Mouse (Mus musculus): ENCODE data around the gene Smug1. TPM values are rescaled to one million over a fixed set of nuclear protein-coding genes. Genes with fewer than 3 reads are reported as not detected.

Smug1 gene
- polyA plus RNA-seq, 1 experiment from 2014 or later = 3.8 TPM

DNA sequence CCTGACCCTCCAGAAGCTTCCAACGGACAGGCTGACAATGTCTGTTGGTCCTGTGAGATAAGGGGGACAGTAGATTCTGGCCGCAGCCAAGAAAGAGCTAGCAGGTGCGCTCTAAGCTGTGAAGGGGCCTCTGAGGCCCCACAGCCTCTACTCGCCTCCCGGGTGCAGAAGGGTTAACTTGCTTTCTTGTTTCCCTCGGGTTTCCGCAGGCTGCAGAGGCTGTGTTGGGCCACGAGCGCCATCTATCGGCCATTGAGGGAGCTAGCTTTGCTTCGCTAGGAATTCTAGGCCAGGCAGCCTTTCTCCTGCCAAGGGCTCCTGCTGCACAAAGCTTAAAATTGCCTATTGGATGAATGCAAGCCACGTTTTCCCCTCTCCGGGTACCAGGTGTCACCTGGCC is 1.5 kb downstream of the Smug1 start:
- 3% methylated on average over 13 of the region's 13 CpGs for WGBS (ENCODE audit: insufficient replicate concordance)
- Histone ChIP-seq H3K9ac (replicated peaks) (no peak overlapping the region), H3K27ac (ENCODE audit: low read depth) (no peak overlapping the region), H3K36me3 (replicated peaks; ENCODE audit: insufficient read depth, low read length) (no peaks in the 10 kb centered on the region), H3K4me2 (ENCODE audit: low read depth, low read length) (0 out of 2 replicates have a peak overlapping the region, but pooled peaks have one; percentile 30), H3K9me3 (ENCODE audit: low read length) (no peaks in the 10 kb centered on the region), H3K4me1 (ENCODE audit: insufficient read depth) (peaks cover 36% of the 10 kb centered on the region), H3K27me3 (ENCODE audit: insufficient read depth, low read length) (peaks cover 34% of the 10 kb centered on the region), H3K4me3 (ENCODE audit: low read depth, low read length) (no peak overlapping the region)
- TF ChIP-seq CTCF (IDR thresholded peaks at IDR 0.05; ENCODE audit: low read depth) (peak; percentile 96), EP300 (IDR thresholded peaks at IDR 0.05; ENCODE audit: low read depth) (no peak)
- peak; percentile 47; the same call in 1 of the 2 replicates for ATAC-seq
- peak; percentile 88 for DNase-seq

DNA sequence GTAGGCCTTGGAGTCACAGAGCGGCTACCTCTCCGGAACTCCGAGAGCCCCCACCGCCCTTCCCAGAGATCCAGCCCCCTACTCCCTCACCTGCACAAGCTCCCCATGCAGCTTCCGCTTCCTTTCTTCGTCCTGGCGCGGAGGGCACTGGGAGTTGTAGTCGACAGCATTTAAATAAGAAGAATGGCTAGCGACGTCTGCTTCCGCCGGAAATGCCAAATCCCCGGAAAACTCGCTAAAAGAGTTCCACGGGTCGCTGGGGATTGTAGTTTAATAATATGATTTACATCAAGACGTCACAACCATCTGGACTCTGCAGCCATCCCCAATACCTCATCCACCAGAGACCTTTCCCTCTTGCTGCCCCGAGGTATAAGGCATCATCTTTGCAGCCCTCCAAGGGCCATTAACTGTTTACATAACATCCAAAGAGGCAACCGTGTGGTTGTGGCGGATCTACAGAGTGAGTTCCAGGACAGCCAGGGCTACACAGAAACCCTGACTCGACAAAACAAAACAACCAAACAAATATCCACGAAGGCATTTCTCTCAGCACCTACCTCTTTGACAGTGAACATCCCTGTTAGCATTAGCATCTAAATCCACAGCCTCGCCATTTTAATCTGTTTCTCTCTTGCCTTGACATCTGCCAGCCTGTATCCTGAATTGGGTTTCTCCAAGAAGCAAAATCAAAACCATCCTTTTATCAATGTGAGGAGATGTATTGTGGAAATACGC is 3.5 kb downstream of the Smug1 start:
- DNase-seq = peak; percentile 89
- Histone ChIP-seq H3K4me2 (ENCODE audit: low read depth, low read length) (peak overlapping the region; percentile 79), H3K4me3 (ENCODE audit: low read depth, low read length) (peak overlapping the region; percentile 81), H3K36me3 (replicated peaks; ENCODE audit: insufficient read depth, low read length) (no peaks in the 10 kb centered on the region), H3K4me1 (ENCODE audit: insufficient read depth) (peaks cover 18% of the 10 kb centered on the region), H3K27ac (ENCODE audit: low read depth) (no peak overlapping the region), H3K9me3 (ENCODE audit: low read length) (no peaks in the 10 kb centered on the region), H3K9ac (replicated peaks) (peak overlapping the region; percentile 69), H3K27me3 (ENCODE audit: insufficient read depth, low read length) (peaks cover 14% of the 10 kb centered on the region)
- 11% methylated on average over 25 of the region's 25 CpGs for WGBS (ENCODE audit: insufficient replicate concordance)
- TF ChIP-seq EP300 (IDR thresholded peaks at IDR 0.05; ENCODE audit: low read depth) (no peak), CTCF (IDR thresholded peaks at IDR 0.05; ENCODE audit: low read depth) (no peak)
- peak; percentile 87 for ATAC-seq

DNA sequence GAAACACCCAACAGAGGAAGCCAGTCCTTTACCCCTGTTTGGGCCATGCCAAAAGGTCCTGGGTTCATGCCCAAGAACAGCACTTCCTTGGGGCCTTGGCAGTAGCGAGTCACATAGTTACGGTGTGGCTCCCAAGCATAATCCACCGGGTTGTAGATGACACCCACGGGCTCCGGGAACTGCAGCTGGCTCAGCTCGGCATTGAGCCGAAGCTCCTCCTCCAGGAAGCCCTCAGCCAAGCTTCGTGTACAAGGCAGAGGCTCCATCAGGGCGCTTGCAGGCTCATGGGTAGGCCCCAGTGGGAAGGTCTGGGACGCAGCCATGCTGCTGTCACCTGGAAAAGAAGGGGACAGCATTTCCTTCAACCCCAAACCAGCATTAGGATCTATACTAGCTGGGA is 9.3 kb downstream of the Smug1 start:
- Histone ChIP-seq H3K36me3 (replicated peaks; ENCODE audit: insufficient read depth, low read length) (peaks cover 9% of the 10 kb centered on the region; the same call in 1 of the 2 replicates), H3K4me3 (ENCODE audit: low read depth, low read length) (no peak overlapping the region), H3K27me3 (ENCODE audit: insufficient read depth, low read length) (no peaks in the 10 kb centered on the region), H3K27ac (ENCODE audit: low read depth) (no peak overlapping the region), H3K9ac (replicated peaks) (no peak overlapping the region), H3K4me2 (ENCODE audit: low read depth, low read length) (no peak overlapping the region), H3K9me3 (ENCODE audit: low read length) (no peaks in the 10 kb centered on the region), H3K4me1 (ENCODE audit: insufficient read depth) (peaks cover 7% of the 10 kb centered on the region)
- WGBS (ENCODE audit: insufficient replicate concordance) = 81% methylated on average over 10 of the region's 10 CpGs
- ATAC-seq (no peak), DNase-seq (no peak)
- no peak for TF ChIP-seq EP300 (IDR thresholded peaks at IDR 0.05; ENCODE audit: low read depth)
- TF ChIP-seq CTCF (IDR thresholded peaks at IDR 0.05; ENCODE audit: low read depth) = no peak

DNA sequence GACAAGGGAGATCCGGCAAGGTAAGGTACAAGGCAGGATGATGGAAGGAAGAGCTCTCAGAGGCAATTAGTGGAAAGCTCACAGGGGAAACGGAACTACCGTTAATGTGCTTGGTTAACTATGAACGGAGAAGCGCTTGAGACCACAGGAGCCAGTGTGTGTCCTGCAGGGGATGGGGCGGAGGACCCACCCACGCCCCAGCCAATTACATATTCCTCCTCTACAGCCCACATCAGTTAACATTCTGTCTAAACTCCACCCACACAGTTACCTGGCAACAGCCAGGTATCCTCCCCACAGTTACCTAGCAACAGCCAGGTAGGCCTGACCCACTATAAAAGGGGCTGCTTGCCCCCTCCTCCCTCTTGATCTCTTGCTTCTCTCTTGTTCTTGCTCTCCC is 10.0 kb downstream of the Smug1 start:
- ATAC-seq = no peak
- no peaks in the 10 kb centered on the region for H3K27me3 ChIP-seq (ENCODE audit: insufficient read depth, low read length)
- WGBS (ENCODE audit: insufficient replicate concordance) = 79% methylated on average over 7 of the region's 7 CpGs
- no peak overlapping the region for H3K27ac ChIP-seq (ENCODE audit: low read depth)
- no peak for TF ChIP-seq CTCF (IDR thresholded peaks at IDR 0.05; ENCODE audit: low read depth)
- TF ChIP-seq EP300 (IDR thresholded peaks at IDR 0.05; ENCODE audit: low read depth) = no peak
- no peaks in the 10 kb centered on the region for H3K9me3 ChIP-seq (ENCODE audit: low read length)
- H3K4me2 ChIP-seq (ENCODE audit: low read depth, low read length) = no peak overlapping the region
- H3K4me1 ChIP-seq (ENCODE audit: insufficient read depth) = 0 out of 2 replicates have a peak, but pooled peaks cover 1% of the 10 kb centered on the region
- peaks cover 9% of the 10 kb centered on the region; the same call in 1 of the 2 replicates for H3K36me3 ChIP-seq (replicated peaks; ENCODE audit: insufficient read depth, low read length)
- DNase-seq = no peak
- H3K9ac ChIP-seq (replicated peaks) = no peak overlapping the region
- H3K4me3 ChIP-seq (ENCODE audit: low read depth, low read length) = no peak overlapping the region

DNA sequence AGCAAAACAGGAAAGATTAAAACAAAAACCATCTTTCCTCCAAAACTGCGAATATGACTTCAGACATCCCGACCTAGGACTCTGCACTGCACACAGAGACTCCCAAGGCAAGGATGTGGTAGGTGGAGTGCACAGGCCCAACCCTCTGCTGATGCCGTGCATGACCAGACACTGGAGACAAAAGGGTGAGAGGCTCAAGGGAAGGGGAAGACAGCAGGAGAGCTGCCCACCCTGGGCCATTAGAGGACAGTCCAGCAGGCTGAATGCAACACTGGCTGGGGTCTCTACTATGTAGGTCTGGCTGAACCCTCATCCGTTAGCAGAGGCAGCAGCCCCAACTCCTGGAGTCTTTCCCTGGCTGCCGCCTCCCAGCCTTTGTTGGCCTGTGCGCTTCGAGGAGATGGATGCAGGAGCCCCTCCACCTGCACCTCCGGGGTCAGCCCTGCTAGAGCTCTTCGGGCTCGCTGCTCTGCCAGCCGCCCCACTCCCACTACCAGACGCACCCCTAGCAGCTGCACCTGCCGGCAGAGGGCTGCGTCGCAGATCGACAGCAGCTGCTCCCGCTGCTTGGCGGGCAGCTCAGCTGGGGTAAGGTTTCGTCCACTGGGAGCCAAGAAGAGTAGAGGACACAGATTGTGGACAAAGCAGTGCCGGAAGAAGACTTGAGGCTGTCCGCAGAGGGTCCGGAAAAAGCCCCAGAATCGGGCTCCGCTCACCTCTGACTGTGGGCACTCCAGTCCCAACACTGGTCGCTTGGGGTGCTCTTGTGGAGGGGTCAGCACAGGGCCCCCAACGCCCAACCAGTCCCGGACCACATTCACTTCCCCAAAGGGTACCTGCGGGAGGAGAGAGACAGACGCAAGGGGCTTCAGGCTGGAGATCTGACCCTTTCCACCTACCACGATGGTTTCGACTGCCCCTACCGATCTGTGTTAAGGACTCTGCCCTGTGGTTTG is 11.2 kb downstream of the Smug1 start:
- 77% methylated on average over 32 of the region's 32 CpGs for WGBS (ENCODE audit: insufficient replicate concordance)
- Histone ChIP-seq H3K4me3 (ENCODE audit: low read depth, low read length) (no peak overlapping the region), H3K4me2 (ENCODE audit: low read depth, low read length) (no peak overlapping the region), H3K4me1 (ENCODE audit: insufficient read depth) (no peaks in the 10 kb centered on the region), H3K27ac (ENCODE audit: low read depth) (no peak overlapping the region), H3K9me3 (ENCODE audit: low read length) (no peaks in the 10 kb centered on the region), H3K36me3 (replicated peaks; ENCODE audit: insufficient read depth, low read length) (peaks cover 9% of the 10 kb centered on the region; the same call in 1 of the 2 replicates), H3K9ac (replicated peaks) (no peak overlapping the region), H3K27me3 (ENCODE audit: insufficient read depth, low read length) (no peaks in the 10 kb centered on the region)
- ATAC-seq (no peak), DNase-seq (no peak)
- TF ChIP-seq EP300 (IDR thresholded peaks at IDR 0.05; ENCODE audit: low read depth) = no peak
- TF ChIP-seq CTCF (IDR thresholded peaks at IDR 0.05; ENCODE audit: low read depth) = no peak
